Mouse (Mus musculus) limb, embryonic 14.5 days (tissue): ENCODE data around the gene Rbl2. TPM values are rescaled to one million over a fixed set of nuclear protein-coding genes. Genes with fewer than 3 reads are reported as not detected.

Source experiments
- ATAC-seq: fragments of 200-750 bp; cut with Nextera tagmentation; 2 replicates; pipeline ENCODE4 v1.8.0; 2017; ENCODE audit warnings: low read depth, moderate number of reproducible peaks, moderate TSS enrichment; ENCODE audit not compliant: low FRiP score
- DNase-seq: peaks from one replicate; pipeline ENCODE4 v3.0.0-alpha.2; 2015; ENCODE audit warnings: low spot score
- H3K27ac ChIP-seq: fragments of 300-500 bp; sonication (generic); replicated peaks from 2 replicates; pipeline ENCODE4 v1.5.1; 2014; ENCODE audit warnings: low read depth, mild to moderate bottlenecking, low read length, moderate library complexity, mixed read lengths
- H3K27me3 ChIP-seq: fragments of 300-500 bp; sonication (generic); 2 replicates; pipeline ENCODE4 v1.6.1; 2014; ENCODE audit warnings: low read length, mixed read lengths; ENCODE audit not compliant: control insufficient read depth, insufficient read depth
- H3K36me3 ChIP-seq: fragments of 300-500 bp; sonication (generic); 2 replicates; pipeline ENCODE4 v1.6.1; 2014; ENCODE audit warnings: mild to moderate bottlenecking, low read length, moderate library complexity, mixed read lengths; ENCODE audit not compliant: control insufficient read depth, insufficient read depth
- H3K4me1 ChIP-seq: fragments of 300-500 bp; sonication (generic); 2 replicates; pipeline ENCODE4 v1.6.1; 2014; ENCODE audit warnings: antibody characterized with exemption, low read length, mixed read lengths; ENCODE audit not compliant: control insufficient read depth, insufficient read depth
- H3K4me2 ChIP-seq: fragments of 300-500 bp; sonication (generic); replicated peaks from 2 replicates; pipeline ENCODE4 v1.6.1; 2014; ENCODE audit warnings: low read depth, mild to moderate bottlenecking, low read length, moderate library complexity; ENCODE audit not compliant: severe bottlenecking
- H3K4me3 ChIP-seq: fragments of 300-500 bp; sonication (generic); replicated peaks from 2 replicates; pipeline ENCODE4 v1.5.1; 2014; ENCODE audit warnings: low read length
- H3K9ac ChIP-seq: fragments of 300-500 bp; sonication (generic); 2 replicates; pipeline ENCODE4 v1.6.1; 2014; ENCODE audit warnings: mild to moderate bottlenecking, low read depth, low read length, moderate library complexity; ENCODE audit not compliant: severe bottlenecking
- H3K9me3 ChIP-seq: fragments of 300-500 bp; sonication (generic); 2 replicates; pipeline ENCODE4 v1.6.1; 2016; ENCODE audit warnings: low read length; ENCODE audit not compliant: control insufficient read depth
- POLR2A ChIP-seq: fragments of 200-500 bp; IDR thresholded peaks from 2 replicates; pipeline ENCODE4 v1.8.0; 2012; ENCODE audit warnings: inconsistent platforms, mild to moderate bottlenecking, moderate library complexity, borderline replicate concordance; ENCODE audit not compliant: insufficient read depth, insufficient read length; ENCODE audit errors: extremely low read depth
- WGBS: fragments of 180-500 bp; shearing (Covaris S2); extraction: QIAGEN DNeasy Blood & Tissue Kit; methylation state at CpG from one replicate; pipeline ENCODE4 v1.1.7; 2014; 5-methylcytosine and 5-hydroxymethylcytosine counted together
- polyA plus RNA-seq, 2 experiments: library from polyadenylated mRNA; depleted of rRNA in 1 of 2; stranded (reverse) in 1 of 2; unstranded in 1 of 2; fragments of >200 nt; fragmentation: Nextera tagmentation in 1 of 2; extraction: Ambion mirVana in 1 of 2; gene quantifications; 2 replicates each; pipeline versions ENCODE4 v1.2.1 to v1.2.3; 2012 to 2014

Gene Rbl2
- polyA plus RNA-seq (2012; rRNA removed) (20.3 and 22.3 TPM in 2 replicates), polyA plus RNA-seq (2014; fragmentation: Nextera tagmentation; extraction: Ambion mirVana) (20.0 and 20.3 TPM in 2 replicates)

DNA sequence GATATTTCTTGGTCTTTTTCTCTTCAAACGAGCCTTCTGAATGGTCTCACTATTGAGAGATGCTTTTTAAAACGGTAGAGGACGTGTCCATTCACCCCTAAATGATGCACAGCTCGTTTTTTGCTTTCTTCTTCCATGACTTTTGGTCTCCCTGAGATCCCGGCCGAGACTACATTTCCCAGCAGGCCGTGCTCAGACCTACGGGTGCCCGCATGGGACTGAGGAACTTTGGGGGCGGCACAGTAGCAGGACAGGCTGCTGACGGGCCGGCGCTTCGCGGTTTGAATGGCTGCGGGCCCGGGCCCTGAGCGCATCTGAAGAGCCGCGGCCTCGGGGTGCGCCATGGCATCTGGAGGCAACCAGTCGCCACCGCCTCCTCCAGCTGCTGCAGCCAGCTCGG, at the start of gene Rbl2:
Gene Rbl2, plus strand, starts transcription at position 224 of the 400 bp plus-strand sequence.
- peaks cover 6% of the 10 kb centered on the region for H3K4me1 ChIP-seq
- H3K4me3 ChIP-seq: peak within 1 kb of the TSS; percentile 71
- peak within 1 kb of the TSS; percentile 73 for H3K4me2 ChIP-seq
- H3K9me3 ChIP-seq: no peaks in the 10 kb centered on the region
- H3K27me3 ChIP-seq: no peaks in the 10 kb centered on the region
- peak; percentile 91 for DNase-seq
- peak; percentile 97 for ATAC-seq
- H3K36me3 ChIP-seq: peaks cover 3% of the 10 kb centered on the region; the same call in 1 of the 2 replicates
- H3K9ac ChIP-seq: peak within 1 kb of the TSS; percentile 71
- WGBS: under 1% methylated on average over 23 of the region's 25 CpGs
- peak within 1 kb of the TSS; percentile 68 for H3K27ac ChIP-seq
- TF ChIP-seq POLR2A: 0 out of 2 replicates have a peak, but pooled peaks have one; percentile 10

DNA sequence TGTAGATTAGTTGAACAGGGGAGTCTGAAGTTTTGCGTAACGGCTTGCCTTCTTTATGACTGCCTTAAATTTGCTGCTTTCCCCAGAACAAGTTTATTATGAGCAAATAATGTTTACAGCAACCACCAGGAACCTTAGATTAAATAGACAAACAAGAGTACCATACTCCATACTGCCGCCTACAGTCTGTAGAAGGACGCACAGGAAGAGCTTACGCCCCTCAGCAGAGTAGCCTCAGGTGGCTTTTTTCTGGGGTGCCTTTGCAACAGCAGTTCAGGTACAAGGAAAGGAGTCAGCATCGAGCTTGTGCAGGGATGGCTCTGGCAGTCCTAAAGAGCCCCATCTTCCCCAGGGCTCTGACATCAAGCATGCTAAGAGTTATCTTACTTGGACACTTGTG, 35.4 kb upstream of the Rbl2 start:
- peaks cover 91% of the 10 kb centered on the region for H3K36me3 ChIP-seq
- H3K4me1 ChIP-seq: no peaks in the 10 kb centered on the region
- ATAC-seq (no peak), DNase-seq (no peak)
- H3K4me3 ChIP-seq: no peak overlapping the region
- no peaks in the 10 kb centered on the region for H3K27me3 ChIP-seq
- WGBS: 77% methylated on average over 6 of the region's 6 CpGs
- H3K9ac ChIP-seq: no peak overlapping the region
- TF ChIP-seq POLR2A: no peak
- H3K27ac ChIP-seq: no peak overlapping the region
- H3K9me3 ChIP-seq: no peaks in the 10 kb centered on the region
- H3K4me2 ChIP-seq: no peak overlapping the region

DNA sequence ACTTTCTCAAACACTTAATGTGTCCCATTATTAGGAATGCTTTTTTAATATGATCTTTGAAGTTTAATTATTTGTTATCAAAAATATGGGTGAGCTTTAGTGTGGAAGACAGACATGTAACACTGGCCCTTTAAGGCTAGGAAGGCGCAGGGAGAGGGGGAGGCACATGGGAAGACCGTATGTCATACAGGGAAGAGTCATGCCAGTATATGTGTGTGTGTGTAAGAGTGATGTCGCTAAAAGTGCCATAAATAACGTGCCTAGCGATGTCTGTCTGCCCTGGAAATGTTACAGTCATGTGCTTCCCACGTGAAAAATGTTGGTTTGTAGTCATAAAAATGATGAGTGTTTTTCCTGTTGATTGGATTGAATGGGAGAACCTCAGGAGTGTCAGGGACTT, 33.0 kb upstream of the Rbl2 start:
- H3K9me3 ChIP-seq: no peaks in the 10 kb centered on the region
- DNase-seq: no peak
- TF ChIP-seq POLR2A: no peak
- H3K27me3 ChIP-seq: no peaks in the 10 kb centered on the region
- ATAC-seq: no peak
- H3K4me2 ChIP-seq: no peak overlapping the region
- H3K4me3 ChIP-seq: no peak overlapping the region
- 76% methylated on average over 6 of the region's 6 CpGs for WGBS
- peaks cover 90% of the 10 kb centered on the region for H3K36me3 ChIP-seq
- H3K4me1 ChIP-seq: no peaks in the 10 kb centered on the region
- no peak overlapping the region for H3K27ac ChIP-seq
- no peak overlapping the region for H3K9ac ChIP-seq

DNA sequence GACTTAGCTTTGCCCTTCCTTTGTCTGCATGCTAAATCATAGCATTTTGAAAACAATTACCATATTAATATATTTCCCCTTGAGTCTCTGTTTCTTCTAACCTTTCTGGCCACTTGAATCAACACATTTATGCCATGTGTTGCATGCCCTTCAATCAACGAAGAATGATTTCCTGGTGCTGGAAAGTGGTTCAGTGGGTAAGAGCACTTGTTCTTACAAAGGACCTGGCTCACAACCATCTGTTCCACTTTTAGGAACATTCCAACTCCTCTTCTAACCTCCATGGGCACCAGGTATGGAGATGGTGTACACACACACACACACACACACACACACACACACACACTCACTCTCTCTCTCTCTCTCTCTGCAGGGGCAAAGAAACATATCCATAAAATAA, 31.2 kb upstream of the Rbl2 start:
- DNase-seq (no peak), ATAC-seq (no peak)
- Histone ChIP-seq H3K4me2 (no peak overlapping the region), H3K9ac (no peak overlapping the region), H3K27ac (no peak overlapping the region), H3K9me3 (no peaks in the 10 kb centered on the region), H3K36me3 (peaks cover 91% of the 10 kb centered on the region), H3K4me1 (no peaks in the 10 kb centered on the region), H3K27me3 (no peaks in the 10 kb centered on the region), H3K4me3 (no peak overlapping the region)
- WGBS: 88% methylated on average over 1 of the region's 1 CpGs
- TF ChIP-seq POLR2A: no peak

DNA sequence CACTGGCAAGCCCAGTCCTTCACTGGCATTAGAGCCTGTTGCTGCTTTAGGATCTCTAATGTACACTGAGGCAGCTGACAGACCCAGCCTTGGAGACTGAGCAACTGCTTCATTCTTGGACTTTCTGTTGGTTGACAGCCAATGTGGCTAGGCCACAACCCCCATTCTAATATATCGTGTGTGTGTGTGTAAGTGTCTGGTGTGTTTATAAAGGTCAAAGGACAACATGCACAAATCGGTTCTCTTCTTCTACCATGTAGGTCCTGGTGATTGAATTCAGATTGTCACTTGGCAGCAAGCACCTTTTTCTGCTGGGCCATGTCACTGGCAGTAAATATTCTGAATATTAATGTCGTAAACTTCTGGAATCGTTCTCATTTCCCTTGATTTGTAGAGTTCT, 23.5 kb upstream of the Rbl2 start:
- DNase-seq: no peak
- Histone ChIP-seq H3K27ac (no peak overlapping the region), H3K36me3 (peaks cover 74% of the 10 kb centered on the region)

DNA sequence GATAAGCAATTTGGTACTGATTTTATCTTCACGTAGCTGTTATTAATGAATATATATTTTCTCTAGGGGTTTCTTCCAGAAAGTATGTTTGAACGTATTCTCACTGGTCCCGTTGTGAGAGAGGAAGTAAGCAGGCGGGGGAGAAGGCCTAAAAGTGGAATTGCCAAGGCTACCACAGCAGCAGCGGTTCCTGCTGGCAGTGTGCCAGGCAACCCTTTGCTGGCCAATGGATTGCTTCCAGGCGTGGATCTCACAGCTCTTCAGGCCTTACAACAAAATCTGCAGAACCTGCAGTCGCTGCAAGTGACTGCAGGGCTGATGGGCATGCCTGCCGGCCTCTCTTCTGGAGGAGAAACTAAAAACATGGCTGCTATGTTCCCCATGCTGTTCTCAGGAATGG, 18.8 kb upstream of the Rbl2 start:
- H3K27ac ChIP-seq: no peak overlapping the region; the same call in 1 of the 2 replicates
- peaks cover 55% of the 10 kb centered on the region for H3K36me3 ChIP-seq
- DNase-seq: peak; percentile 83
- no peak for TF ChIP-seq POLR2A
- H3K27me3 ChIP-seq: no peaks in the 10 kb centered on the region
- no peaks in the 10 kb centered on the region for H3K9me3 ChIP-seq
- ATAC-seq: no peak
- no peak overlapping the region for H3K9ac ChIP-seq
- no peaks in the 10 kb centered on the region; the same call in 1 of the 2 replicates for H3K4me1 ChIP-seq
- 25% methylated on average over 8 of the region's 8 CpGs for WGBS
- H3K4me2 ChIP-seq: no peak overlapping the region
- no peak overlapping the region for H3K4me3 ChIP-seq

More for the DNA sequence above, 23.5 kb upstream of the Rbl2 start:
- H3K9me3 ChIP-seq: no peaks in the 10 kb centered on the region
- H3K4me1 ChIP-seq: no peaks in the 10 kb centered on the region; the same call in 1 of the 2 replicates
- no peak overlapping the region for H3K4me2 ChIP-seq
- ATAC-seq: no peak; the same call in 1 of the 2 replicates
- 71% methylated on average over 4 of the region's 4 CpGs for WGBS
- no peak for TF ChIP-seq POLR2A
- no peak overlapping the region for H3K9ac ChIP-seq
- no peaks in the 10 kb centered on the region for H3K27me3 ChIP-seq
- H3K4me3 ChIP-seq: no peak overlapping the region
